Mouse (Mus musculus): ENCODE data around the gene Scpep1. TPM values are rescaled to one million over a fixed set of nuclear protein-coding genes. Genes with fewer than 3 reads are reported as not detected.
"Not testable (repeated sequence)": the region's sequence is repeated elsewhere in the genome, so short reads cannot be mapped to it uniquely, and the experiment has no call there.

The Scpep1 gene
- total RNA-seq, 2 experiments from 2014 or later, result 22.1 to 25.2 TPM

DNA sequence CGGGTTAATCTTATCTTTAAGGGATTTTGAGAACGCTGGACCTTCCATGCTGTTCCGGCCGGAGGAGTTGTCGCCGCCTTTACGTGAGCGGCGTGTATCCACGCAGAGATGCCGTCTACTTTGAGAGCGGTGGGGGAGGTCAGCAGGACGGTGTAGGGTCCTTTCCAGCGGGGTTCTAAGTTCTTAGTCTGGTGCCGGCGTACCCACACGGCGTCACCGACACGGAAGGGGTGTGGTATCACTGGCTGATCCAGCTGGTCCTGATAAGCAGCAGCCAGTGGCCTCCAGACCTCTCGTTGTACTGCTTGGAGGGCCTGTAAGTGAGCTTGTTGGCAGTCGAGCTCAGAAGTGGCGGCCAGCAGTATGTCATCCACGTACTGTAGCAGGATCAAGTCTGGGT is 62.5 kb downstream of the Scpep1 start:
- intact Hi-C loops (cut with DNase I); DNase-seq: not testable (repeated sequence)

DNA sequence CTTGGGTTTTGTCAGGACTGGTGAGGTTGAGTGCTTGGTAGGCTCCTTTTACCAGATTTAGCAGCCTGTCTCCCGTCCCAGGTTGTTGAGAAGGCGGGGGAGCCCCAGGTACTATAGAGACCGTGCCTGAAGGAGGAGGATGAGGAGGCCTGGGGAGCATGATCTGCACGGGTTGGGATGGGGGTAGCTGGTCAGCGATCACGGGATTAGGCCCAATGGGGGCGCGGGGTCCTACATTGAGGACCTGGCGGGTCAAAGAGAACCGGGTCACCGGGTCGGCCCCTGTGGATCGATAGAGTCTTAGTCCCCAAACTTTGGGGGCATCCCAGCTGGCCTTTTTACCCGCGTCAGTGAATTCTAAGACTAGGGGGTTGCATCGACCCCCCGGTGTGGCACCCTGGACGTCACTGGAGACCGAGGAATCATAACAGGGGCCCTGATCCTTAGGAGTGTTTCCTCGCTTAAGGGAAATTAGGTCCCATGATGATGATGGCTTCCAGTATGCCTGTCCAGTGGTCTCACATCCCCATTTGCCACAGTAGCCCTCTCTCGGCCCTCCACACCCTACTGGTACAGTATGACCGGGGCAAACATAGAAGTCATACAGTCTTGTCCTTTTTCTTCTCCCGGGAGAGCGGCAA is 63.2 kb downstream of the Scpep1 start:
- peak; percentile 34 to 56 for DNase-seq
- intact Hi-C loops (cut with DNase I), result not testable (repeated sequence)

DNA sequence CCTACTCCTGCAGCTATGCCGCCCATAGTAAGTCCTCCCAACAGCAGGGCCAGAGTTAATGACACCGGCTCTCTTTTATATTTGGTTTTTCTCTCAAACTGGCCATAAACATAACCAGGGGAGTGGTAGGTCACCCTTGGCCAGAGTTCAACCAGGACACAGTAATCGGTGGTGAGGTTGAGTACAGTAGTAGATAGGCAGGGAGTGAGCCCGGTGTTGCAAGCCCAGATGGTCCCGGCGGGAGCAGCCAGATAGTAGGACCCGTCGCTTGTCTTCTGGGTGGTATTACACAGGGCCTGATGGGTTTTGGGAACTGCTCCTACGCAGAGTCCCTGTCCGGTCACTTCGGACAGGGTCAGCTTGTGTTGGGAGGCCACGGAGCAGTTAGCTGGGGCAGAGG is 63.8 kb downstream of the Scpep1 start:
- DNase-seq, result peak in 1 of 2 experiments; percentile 33
- intact Hi-C loops (cut with DNase I), result not testable (repeated sequence)

- DNase-seq; intact Hi-C loops (cut with DNase I): not testable (repeated sequence)
These were observed 64.4 kb downstream of the Scpep1 start for GRCm38 (mm10) chr11:88890904-88891303.

DNA sequence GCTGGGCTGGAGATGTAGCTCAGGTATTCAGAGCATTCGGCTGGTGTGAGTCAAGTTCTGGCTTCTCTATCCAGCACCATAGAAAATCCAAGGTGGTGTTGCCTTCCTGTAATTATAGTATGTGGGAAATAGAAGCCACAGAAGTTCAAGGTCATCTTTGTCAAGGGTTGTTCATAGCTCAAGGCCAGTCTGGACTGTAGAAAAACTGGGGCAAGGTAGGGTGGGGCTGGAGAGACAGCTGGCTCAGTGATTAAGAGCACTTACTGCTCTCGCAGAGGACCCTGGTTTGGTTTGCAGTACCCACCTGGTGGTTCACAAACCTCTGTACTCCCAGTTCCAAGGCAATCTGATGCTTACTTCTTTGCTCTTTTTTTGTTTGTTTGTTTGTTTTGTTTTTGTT is 66.3 kb downstream of the Scpep1 start:
- DNase-seq, result no peak
- intact Hi-C loops (cut with DNase I), result no loop called here

DNA sequence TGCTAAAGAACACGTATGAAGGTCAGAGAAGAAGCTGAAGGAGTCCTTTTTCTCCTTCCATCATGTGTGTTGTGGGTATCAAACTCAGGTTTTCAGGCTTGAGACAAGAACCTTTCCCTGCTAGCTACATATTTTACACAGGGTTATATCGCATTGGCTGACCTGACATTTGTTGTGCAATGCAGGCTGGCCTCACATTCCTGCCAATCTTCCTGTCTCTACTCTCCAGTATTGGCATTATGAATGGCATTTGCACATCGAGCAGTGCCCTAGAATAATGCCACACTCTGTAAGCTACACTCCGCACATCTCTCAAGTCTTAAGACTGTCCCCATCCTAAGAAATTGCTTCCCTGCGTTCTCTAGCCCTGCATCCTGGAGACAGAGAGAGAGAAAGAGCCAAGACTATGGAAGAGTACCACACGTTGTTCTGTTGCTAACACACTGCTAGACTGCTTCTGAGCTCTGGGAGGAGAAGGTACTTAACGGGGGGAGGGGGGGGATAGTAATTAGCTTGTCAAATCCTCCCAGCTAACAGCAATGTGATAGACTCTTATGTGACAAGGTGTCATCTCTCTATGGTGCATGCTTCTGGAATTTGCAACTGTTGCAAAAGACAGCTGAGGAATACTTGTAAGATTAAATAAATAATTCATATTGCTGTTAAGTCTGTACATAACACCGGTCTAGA is 70.7 kb downstream of the Scpep1 start:
- intact Hi-C loops (cut with DNase I), result loop anchor here (1.0 kb wide), 1 partner anchor 14 kb away; no protein-coding TSS in a partner anchor
- no peak for DNase-seq

GRCm38 (mm10) chr11:88878011-88878410 is 77.3 kb downstream of the Scpep1 start:
- intact Hi-C loops (cut with DNase I), result no loop called here
- no peak for DNase-seq

Other genes with a start within 250 kb of the Scpep1 start
- 100 to 1,000 TPM; 196 to 206 TPM for gene Msi2, start 237.0 kb downstream of the Scpep1 start, total RNA-seq (2021)
- 100 to 1,000 TPM; 114 TPM for gene Akap1, start 90.9 kb downstream of the Scpep1 start, total RNA-seq (2021)
- not detected for gene Elobl, start 11.5 kb upstream of the Scpep1 start, total RNA-seq (2021)
- 1 to 10 TPM; 4.1 to 5.6 TPM for gene Coil, start 14.8 kb upstream of the Scpep1 start, total RNA-seq (2021)
- 10 to 100 TPM; 28.3 to 28.5 TPM for gene Trim25, start 43.9 kb upstream of the Scpep1 start, total RNA-seq (2021)
- 10 to 100 TPM; 11.8 to 12.3 TPM for gene Dgke, start 111.4 kb upstream of the Scpep1 start, total RNA-seq (2021)
- gene Gm525, start 118.4 kb upstream of the Scpep1 start, total RNA-seq (2021), result not detected

All from heart, postnatal 14 days (tissue).